Mouse (Mus musculus) liver, adult 2 months (tissue): Measurements from ENCODE around the gene Syt8.

Source experiments
- CTCF ChIP-seq: fragments of 200-500 bp; IDR thresholded peaks from 2 replicates; pipeline ENCODE4 v1.5.1; 2011; ENCODE audit warnings: low read depth, low read length, control low read depth
- POLR2A ChIP-seq: fragments of 200-500 bp; IDR thresholded peaks from 2 replicates; pipeline ENCODE4 v1.6.1; 2011; ENCODE audit warnings: low read length, control low read depth; ENCODE audit not compliant: insufficient read depth; ENCODE audit errors: extremely low read depth

DNA sequence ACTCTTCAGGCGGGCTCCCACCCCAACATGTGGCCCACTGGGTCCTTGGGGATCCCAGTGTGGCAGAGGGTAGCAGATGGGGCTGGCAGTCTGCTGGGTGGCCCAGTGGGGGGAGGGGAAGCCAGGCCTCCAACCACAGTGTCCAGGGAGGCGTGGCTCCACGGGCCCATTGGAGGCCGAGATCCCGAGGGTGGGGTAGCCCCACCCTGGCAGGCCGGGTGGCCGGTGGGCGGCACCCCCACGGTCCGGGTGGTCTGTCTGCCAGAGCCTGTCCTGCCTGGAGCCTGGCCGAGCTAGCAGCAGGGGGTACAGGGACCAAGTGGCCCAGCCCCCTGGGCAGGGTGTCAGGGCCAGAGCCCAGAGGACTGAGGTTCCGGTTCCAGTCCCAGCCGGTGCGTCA lies 40.1 kb downstream of the Syt8 start:
- TF ChIP-seq POLR2A (no peak), CTCF (no peak)
